Mouse (Mus musculus) heart, adult 2 months (tissue): ENCODE data around the gene Fam173b. TPM values are rescaled to one million over a fixed set of nuclear protein-coding genes. Genes with fewer than 3 reads are reported as not detected.

Experiments used
- DNase-seq, 2 experiments: peaks; one replicate each; pipeline ENCODE4 v3.0.0; 2021
- H3K27ac ChIP-seq: fragments of 200-600 bp; 2 replicates; pipeline ENCODE4 v1.8.1; 2022
- H3K27me3 ChIP-seq: fragments of 200-500 bp; 2 replicates; pipeline ENCODE4 v1.6.1; 2012; ENCODE audit warnings: mild to moderate bottlenecking, low read length, inconsistent platforms, mixed read lengths; ENCODE audit not compliant: control insufficient read depth, insufficient read depth
- H3K36me3 ChIP-seq: fragments of 200-500 bp; 2 replicates; pipeline ENCODE4 v1.6.1; 2012; ENCODE audit warnings: low read length, inconsistent platforms; ENCODE audit not compliant: control insufficient read depth, insufficient read depth
- H3K4me1 ChIP-seq: fragments of 200-500 bp; 2 replicates; pipeline ENCODE4 v1.6.1; 2011; ENCODE audit warnings: low read length; ENCODE audit not compliant: control insufficient read depth, insufficient read depth
- H3K4me3 ChIP-seq: fragments of 200-600 bp; 2 replicates; pipeline ENCODE4 v1.8.1; 2022
- H3K79me2 ChIP-seq: fragments of 200-500 bp; replicated peaks from 2 replicates; pipeline ENCODE4 v1.6.1; 2012; ENCODE audit warnings: mild to moderate bottlenecking, inconsistent platforms, low read length, moderate library complexity, mixed read lengths; ENCODE audit not compliant: control insufficient read depth, insufficient read depth
- H3K9ac ChIP-seq: fragments of 200-500 bp; 2 replicates; pipeline ENCODE4 v1.6.1; 2012; ENCODE audit warnings: low read depth, mild to moderate bottlenecking, control low read depth, inconsistent platforms, low read length, mixed read lengths
- CTCF ChIP-seq: fragments of 200-600 bp; IDR thresholded peaks from 2 replicates; pipeline ENCODE4 v1.8.1; 2022; ENCODE audit warnings: antibody characterized with exemption, mild to moderate bottlenecking, moderate library complexity
- EP300 ChIP-seq: fragments of 200-500 bp; IDR thresholded peaks from 2 replicates; pipeline ENCODE4 v1.6.1; 2011; ENCODE audit warnings: low read depth, low read length, control low read depth; ENCODE audit not compliant: insufficient read depth
- POLR2A ChIP-seq: fragments of 200-500 bp; IDR thresholded peaks from 2 replicates; pipeline ENCODE4 v1.6.1; 2011; ENCODE audit warnings: mild to moderate bottlenecking, low read depth, low read length, control low read depth; ENCODE audit not compliant: insufficient read depth
- WGBS: fragments of 180-500 bp; shearing (Covaris S2); methylation state at CpG from one replicate; pipeline ENCODE4 v1.1.7; 2018; 5-methylcytosine and 5-hydroxymethylcytosine counted together
- intact Hi-C: fragments of 180-260 bp; cut with DNase I; formaldehyde crosslinking; loops from one replicate; pipeline ENCODE4 v1.15.1; 2025
- polyA plus RNA-seq: library from polyadenylated mRNA; depleted of rRNA; stranded (reverse); fragments of >200 nt; gene quantifications from 2 replicates; pipeline ENCODE4 v1.2.3, GENCODE M21; 2012
- total RNA-seq, 2 experiments: library from RNA; stranded (reverse); gene quantifications; 2 replicates each; pipeline ENCODE4 v1.2.3; 2021

Gene Fam173b
- total and polyA plus RNA-seq, 3 experiments: 11.2 to 22.4 (median 20.0) TPM

GRCm38 (mm10) chr15:31590176-31590575, 11.5 kb upstream of the Fam173b start:
- no peaks in the 10 kb centered on the region for H3K27me3 ChIP-seq
- no peaks in the 10 kb centered on the region for H3K4me1 ChIP-seq
- intact Hi-C loops: no loop called here
- DNase-seq: no peak
- H3K9ac ChIP-seq: no peak overlapping the region
- no peak overlapping the region for H3K27ac ChIP-seq
- 88% methylated on average over 5 of the region's 5 CpGs for WGBS
- H3K36me3 ChIP-seq: peaks cover 2% of the 10 kb centered on the region; the same call in 1 of the 2 replicates
- H3K4me3 ChIP-seq: no peak overlapping the region
- H3K79me2 ChIP-seq: no peaks in the 10 kb centered on the region
- TF ChIP-seq POLR2A (no peak), EP300 (no peak), CTCF (no peak)

GRCm38 (mm10) chr15:31592531-31592930, 9.1 kb upstream of the Fam173b start:
- Histone ChIP-seq H3K4me3 (no peak overlapping the region), H3K79me2 (no peaks in the 10 kb centered on the region; the same call in 1 of the 2 replicates), H3K36me3 (peaks cover 4% of the 10 kb centered on the region), H3K27ac (no peak overlapping the region), H3K27me3 (no peaks in the 10 kb centered on the region), H3K4me1 (no peaks in the 10 kb centered on the region), H3K9ac (no peak overlapping the region)
- TF ChIP-seq CTCF: no peak
- no peak for TF ChIP-seq POLR2A
- no peak for TF ChIP-seq EP300
- 70% methylated on average over 8 of the region's 8 CpGs for WGBS
- intact Hi-C loops: no loop called here
- DNase-seq: no peak

GRCm38 (mm10) chr15:31594260-31594659, 7.4 kb upstream of the Fam173b start:
- no peak for DNase-seq
- no peaks in the 10 kb centered on the region for H3K27me3 ChIP-seq
- H3K27ac ChIP-seq: no peak overlapping the region
- H3K36me3 ChIP-seq: peaks cover 6% of the 10 kb centered on the region
- H3K79me2 ChIP-seq: peaks cover 3% of the 10 kb centered on the region; the same call in 1 of the 2 replicates
- no peak overlapping the region for H3K4me3 ChIP-seq
- no peak for TF ChIP-seq EP300
- TF ChIP-seq CTCF: no peak
- TF ChIP-seq POLR2A: no peak
- H3K9ac ChIP-seq: no peak overlapping the region
- peaks cover 3% of the 10 kb centered on the region for H3K4me1 ChIP-seq
- intact Hi-C loops: no loop called here
- WGBS: 91% methylated on average over 14 of the region's 14 CpGs

GRCm38 (mm10) chr15:31595651-31596050, 6.0 kb upstream of the Fam173b start:
- Histone ChIP-seq H3K4me3 (no peak overlapping the region), H3K27ac (no peak overlapping the region), H3K27me3 (no peaks in the 10 kb centered on the region), H3K9ac (no peak overlapping the region), H3K4me1 (peaks cover 6% of the 10 kb centered on the region), H3K79me2 (peaks cover 7% of the 10 kb centered on the region), H3K36me3 (peaks cover 6% of the 10 kb centered on the region)
- 60% methylated on average over 7 of the region's 7 CpGs for WGBS
- intact Hi-C loops: no loop called here
- no peak for DNase-seq
- TF ChIP-seq POLR2A (no peak), EP300 (no peak), CTCF (no peak)

- H3K79me2 ChIP-seq: peaks cover 9% of the 10 kb centered on the region
- WGBS: 51% methylated on average over 4 of the region's 4 CpGs
- TF ChIP-seq POLR2A (no peak), EP300 (no peak), CTCF (no peak)
- intact Hi-C loops: loop anchor here (10.0 kb wide), 1 partner anchor 375 kb away; the partner anchor contains the start of gene Dap
- no peak overlapping the region for H3K9ac ChIP-seq
- peaks cover 4% of the 10 kb centered on the region for H3K36me3 ChIP-seq
- no peak for DNase-seq
- H3K4me3 ChIP-seq: no peak overlapping the region
- no peak overlapping the region for H3K27ac ChIP-seq
- peaks cover 8% of the 10 kb centered on the region for H3K4me1 ChIP-seq
- no peaks in the 10 kb centered on the region for H3K27me3 ChIP-seq
Measured at GRCm38 (mm10) chr15:31599834-31600233, 1.8 kb upstream of the Fam173b start.

- DNase-seq: no peak
- Histone ChIP-seq H3K27me3 (no peaks in the 10 kb centered on the region), H3K36me3 (peaks cover 4% of the 10 kb centered on the region), H3K4me3 (peak overlapping the region; percentile 95), H3K9ac (peak overlapping the region; percentile 76), H3K27ac (peak overlapping the region; percentile 95), H3K4me1 (peaks cover 8% of the 10 kb centered on the region), H3K79me2 (peaks cover 9% of the 10 kb centered on the region)
- intact Hi-C loops: loop anchor here (10.0 kb wide), 1 partner anchor 376 kb away; the partner anchor contains the start of gene Dap
- under 1% methylated on average over 33 of the region's 33 CpGs for WGBS
- TF ChIP-seq EP300 (no peak), CTCF (no peak), POLR2A (no peak)
Measured at GRCm38 (mm10) chr15:31601279-31601645, 390 bp upstream of the Fam173b start.
